Mouse (Mus musculus): Measurements from ENCODE around the gene Slc37a2.
A peak's percentile ranks its signal among the peaks of the same experiment; 100 is the strongest.

The Slc37a2 gene

DNA sequence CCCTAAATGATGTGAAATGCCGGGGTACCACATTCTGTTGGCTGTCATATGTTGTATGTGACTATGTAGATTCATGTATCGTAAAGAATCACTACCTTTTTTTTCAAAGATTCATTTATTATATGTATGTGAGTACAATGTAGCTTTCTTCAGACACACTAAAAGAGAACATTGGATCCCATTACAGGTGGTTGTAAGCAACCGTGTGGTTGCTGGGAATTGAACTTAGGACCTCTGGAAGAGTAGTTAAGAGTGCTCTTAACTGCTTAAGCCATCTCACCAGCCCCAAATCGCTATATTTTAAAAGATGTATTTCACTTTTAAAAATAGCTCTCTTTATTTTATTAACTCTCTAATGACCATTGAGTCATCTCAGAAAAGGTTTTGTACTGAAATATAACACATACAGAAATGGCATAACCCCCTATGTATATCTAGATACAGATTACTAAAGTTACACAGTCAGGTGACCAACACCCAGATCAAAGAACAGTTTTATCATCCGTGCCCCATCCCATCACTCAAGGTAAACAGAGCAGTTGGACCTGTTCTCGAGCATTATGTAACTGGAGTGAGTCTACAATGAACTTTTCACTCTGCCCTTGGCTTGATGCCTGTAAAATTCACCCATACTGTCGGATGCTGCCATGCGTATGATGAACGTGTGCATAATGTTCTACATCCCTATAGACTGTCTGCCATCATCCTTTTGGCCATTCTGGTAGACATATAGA lies 41.0 kb downstream of the Slc37a2 start:
- no peak for DNase-seq

DNA sequence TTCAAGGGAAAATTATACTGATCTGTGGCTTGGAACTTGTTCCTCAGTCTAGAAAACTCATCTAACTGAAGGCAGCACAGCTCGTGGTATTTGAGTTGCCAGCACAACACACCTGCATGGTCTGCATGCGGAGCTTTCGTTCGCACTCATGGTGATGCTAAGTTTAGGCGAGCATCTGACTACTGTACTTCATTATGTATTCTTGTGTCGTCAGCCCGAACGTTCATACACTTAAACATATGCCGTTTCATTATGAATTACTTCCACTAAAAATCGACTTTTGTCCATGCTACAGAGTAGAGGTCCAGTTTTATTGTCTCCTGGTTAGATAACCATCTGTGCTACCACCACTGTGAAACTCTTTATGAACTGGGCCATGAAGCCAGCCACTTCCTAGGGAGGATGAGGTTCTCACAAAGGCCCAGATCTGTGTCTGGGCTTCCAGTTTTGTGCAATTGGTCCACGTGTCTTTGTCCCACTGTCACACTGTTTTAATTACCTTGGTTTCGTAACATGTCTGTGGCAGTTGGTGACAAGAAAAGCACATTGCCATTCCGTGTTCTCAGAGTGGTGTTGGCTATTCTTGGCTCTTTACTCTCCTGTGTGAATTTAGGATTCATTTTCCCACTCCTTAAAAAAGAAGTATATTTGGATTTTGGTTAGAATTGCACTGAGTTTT lies 42.3 kb downstream of the Slc37a2 start:
- no peak for DNase-seq

DNA sequence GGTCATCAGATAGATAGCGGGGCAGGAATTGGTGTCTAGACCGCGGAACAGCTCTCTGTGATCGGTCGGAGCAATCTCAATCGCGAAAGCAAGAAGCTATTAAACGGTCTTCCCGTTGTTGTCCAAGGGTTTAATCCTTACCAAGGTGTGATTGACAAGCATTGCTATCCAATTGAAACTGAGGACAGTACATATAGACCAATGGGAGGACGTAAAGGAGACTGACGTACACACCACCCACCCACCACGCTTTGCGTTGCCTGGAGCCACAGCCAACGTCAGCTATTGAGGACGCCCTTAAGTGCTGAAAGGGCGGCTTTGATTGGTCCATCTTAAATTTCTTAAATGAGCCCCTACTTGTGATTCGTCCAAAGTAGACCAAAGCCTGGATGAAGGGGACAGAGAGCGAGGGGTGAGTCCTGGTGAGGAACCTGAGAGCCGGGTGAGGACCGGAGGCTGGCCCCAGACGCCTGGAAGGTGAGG lies 47.6 kb downstream of the Slc37a2 start, which contains the start of gene Tmem218:
Tmem218 (plus strand) TSS at position 295 of the 483 bp plus-strand sequence.
- DNase-seq, result peak; percentile 98

DNA sequence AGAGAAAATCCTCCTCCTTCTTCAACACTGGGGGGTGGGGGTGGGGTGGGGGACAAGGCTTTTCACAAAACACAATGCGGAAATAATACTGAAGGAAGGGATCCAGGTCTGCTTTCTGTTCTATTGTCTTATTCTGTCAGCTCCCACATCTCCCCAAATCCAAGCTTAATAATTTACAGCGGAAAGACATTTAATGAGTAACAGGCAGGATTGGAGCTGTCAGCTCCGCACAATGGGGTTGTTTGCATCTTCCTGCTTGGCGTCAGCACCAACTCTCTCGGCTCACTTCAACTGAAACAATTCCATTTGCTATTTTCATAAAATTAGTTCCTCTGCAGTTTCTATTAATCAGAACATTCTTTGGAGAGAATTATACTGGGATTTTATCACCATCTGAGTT lies 51.7 kb downstream of the Slc37a2 start:
- DNase-seq, result no peak

DNA sequence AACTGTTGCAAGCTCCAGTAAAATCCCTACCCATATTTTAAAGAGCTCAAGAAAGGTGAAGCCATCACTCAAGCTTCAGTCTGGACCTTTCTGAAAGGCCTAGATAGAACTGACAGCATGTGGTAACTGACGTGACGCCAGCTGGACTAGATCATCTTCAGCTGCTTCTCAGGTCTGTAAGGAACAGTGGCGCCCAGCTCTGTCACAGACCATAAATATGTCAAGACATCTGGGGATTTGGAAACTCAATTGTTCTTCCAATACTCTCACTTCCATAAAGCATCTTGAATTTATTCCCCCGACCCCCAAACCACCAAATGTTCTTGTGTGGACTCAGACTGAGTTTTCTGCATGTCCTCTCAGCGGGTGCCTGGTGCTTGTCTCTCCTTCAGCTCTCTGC lies 55.1 kb downstream of the Slc37a2 start:
- no peak for DNase-seq

DNA sequence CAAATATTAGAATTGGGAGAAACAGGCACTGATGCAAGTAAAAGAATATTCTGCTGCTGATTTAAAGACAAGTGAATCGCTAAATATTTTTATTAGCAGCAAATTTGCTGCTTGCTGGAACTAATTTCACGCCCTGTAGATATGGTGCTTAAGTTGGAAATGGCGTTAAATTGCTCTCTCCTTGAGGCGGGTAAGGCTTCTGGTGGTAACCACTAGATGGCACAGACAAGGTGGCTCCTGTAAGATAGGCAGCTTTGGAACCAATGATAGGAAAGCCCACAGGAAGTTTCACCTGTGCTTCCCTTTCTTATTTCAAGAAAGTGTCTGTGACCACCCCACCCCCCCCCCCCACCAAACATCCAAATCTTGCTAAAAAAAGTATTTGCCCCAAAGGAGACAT lies 58.5 kb downstream of the Slc37a2 start:
- no peak for DNase-seq

DNA sequence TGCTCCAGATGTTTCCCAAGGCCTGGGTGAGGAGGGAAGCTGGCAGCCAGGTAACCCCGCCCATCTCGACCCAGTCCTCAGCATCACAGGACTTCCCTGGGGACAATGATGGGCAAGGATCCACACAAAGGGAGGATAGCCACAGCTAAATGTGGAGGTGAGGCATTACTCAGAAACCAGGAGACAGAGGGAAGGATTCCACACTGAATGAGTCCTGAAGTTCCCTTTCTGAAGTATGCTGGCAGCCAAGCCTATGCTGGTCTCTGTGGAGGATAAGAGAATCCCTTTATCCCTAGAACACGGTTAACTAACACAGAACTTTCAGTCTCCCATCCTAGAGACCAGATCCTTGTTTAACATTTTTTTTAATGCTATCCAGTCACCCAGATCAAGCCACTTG lies 67.5 kb downstream of the Slc37a2 start:
- DNase-seq, result no peak

DNA sequence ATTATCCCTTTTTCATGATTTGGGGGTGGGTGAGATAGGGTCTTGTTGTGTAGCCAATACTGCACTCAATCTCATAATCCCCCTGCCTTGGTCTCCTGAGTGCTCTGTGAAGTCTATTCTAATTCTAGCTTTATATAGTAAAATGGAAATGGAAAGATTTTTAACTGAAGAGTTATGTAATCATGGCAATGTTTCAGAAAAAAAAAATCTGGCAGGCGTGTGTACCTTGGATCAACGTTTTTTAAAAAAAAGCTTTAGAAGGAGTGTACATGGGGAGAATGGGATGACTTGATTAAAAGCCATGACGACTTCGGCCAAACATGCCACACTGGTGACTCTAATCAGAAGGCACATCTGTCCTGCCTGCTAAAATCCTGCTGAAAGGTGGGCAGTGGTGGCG lies 68.1 kb downstream of the Slc37a2 start:
- no peak for DNase-seq

DNA sequence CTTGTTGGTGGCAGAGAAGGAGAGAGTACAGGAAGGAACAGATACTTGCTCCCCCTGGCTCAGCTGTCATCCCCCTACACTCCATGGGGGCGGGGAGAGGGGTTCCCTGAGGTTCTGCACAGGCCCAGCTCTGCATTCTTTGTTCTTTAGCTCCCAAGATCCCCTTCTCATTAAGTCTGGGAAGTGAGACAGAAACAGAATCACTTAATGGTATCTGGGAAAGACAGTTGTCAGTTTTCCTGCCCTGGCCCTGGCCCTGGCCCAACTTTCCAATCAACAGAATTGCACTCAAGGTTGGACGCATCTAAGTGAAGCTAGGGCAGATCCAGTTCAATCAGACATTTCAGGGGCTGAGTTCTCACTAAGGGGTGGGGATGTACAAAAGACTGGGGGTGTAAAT lies 72.4 kb downstream of the Slc37a2 start:
- DNase-seq, result no peak

DNA sequence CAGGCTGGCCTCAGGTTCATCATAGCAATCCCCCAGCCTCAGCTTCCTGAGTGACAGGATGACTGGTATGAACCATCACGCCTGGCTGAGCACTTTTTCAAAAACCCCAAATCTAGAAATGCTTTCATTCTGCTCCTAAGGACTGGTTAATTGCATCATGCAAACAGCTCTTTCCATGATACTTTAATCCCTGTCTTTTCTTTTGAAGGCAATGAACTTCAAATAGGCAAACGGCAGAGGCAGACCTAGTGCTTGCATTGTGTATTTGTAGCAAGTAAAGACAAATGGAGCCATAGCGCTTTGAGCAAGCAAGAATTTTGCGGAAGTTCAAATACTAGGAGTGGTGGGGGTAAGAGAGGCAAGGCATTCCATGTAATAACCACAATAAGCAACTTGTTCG lies 73.9 kb downstream of the Slc37a2 start:
- DNase-seq, result no peak

DNA sequence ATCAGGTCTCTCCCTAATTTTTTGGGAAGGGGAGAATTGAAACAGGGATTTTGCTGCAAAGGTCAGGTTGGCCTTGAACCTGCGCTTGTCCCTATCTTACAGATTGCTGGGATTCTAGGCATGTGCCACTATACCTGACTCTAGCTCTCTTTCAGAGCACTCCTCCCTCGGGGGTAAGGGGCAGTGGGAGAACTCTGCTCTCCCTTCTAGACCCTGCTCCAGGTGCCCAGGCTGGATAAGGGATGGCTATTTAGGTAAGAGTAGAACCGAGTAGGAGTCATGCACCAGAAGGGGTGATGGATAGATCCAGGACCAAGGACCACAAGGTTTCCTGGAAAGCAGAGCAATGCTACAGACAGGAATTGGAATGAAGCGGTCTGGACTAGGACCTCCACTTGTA lies 75.9 kb downstream of the Slc37a2 start:
- no peak for DNase-seq

DNA sequence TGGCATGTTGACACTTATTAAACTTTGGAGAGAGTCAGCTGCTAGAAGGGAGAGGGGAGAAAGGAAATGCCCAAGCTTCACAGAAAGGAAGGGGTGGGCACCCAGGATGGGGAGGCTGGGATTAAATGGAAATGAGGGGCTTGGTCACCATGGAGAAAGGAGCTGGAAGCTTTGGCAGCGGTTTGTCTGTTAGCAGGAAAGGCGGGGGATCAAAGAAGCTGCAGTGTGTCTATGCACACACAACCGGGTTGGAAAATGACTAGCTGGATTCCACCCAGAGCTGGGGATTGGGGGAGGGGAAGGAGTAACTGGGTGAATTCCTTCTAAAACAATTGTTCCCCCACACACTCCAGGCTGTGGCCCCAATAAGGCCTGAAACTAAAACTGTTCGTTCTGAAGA lies 76.6 kb downstream of the Slc37a2 start:
- DNase-seq, result peak; percentile 69

All from embryo, embryonic 11 days (tissue).